Mouse (Mus musculus) liver, embryonic 14 days (tissue): Measurements from ENCODE around the gene Gnb4. TPM values are rescaled to one million over a fixed set of nuclear protein-coding genes. Genes with fewer than 3 reads are reported as not detected.

Experiments
- polyA plus RNA-seq: library from polyadenylated mRNA; depleted of rRNA; stranded (reverse); fragments of >200 nt; gene quantifications from 2 replicates; pipeline ENCODE4 v1.2.3, GENCODE M21; 2012; rRNA removed

Gene Gnb4
- 3.7 and 4.2 TPM in 2 replicates for polyA plus RNA-seq

GRCm38 (mm10) chr3:32616331-32617052 lies at the start of gene Gnb4:
Gnb4 (minus strand) TSS chr3:32616585.

Other genes starting within 250 kb of the Gnb4 start
- gene Pik3ca, start 218.9 kb downstream of the Gnb4 start, polyA plus RNA-seq: 4.5 and 5.6 TPM in 2 replicates
- not detected in 2 replicates for gene Kcnmb3, start 124.4 kb downstream of the Gnb4 start, polyA plus RNA-seq
- 19.8 and 20.1 TPM in 2 replicates for gene Zfp639, start 106.3 kb downstream of the Gnb4 start, polyA plus RNA-seq
- 8.9 and 10.5 TPM in 2 replicates for gene Mfn1, start 87.1 kb downstream of the Gnb4 start, polyA plus RNA-seq
- gene Actl6a, start 89.7 kb upstream of the Gnb4 start, polyA plus RNA-seq: 36.1 and 36.5 TPM in 2 replicates
- 92.3 and 105 TPM in 2 replicates for gene Ndufb5, start 120.4 kb upstream of the Gnb4 start, polyA plus RNA-seq
- gene Mrpl47, start 121.0 kb upstream of the Gnb4 start, polyA plus RNA-seq: 11.4 and 11.6 TPM in 2 replicates
- gene Usp13, start 201.0 kb upstream of the Gnb4 start, polyA plus RNA-seq: 0.07 and 0.32 TPM in 2 replicates